Mouse (Mus musculus) adrenal gland, adult 8-10 months (tissue): ENCODE results near the gene Rem2. TPM values are rescaled to one million over a fixed set of nuclear protein-coding genes. Genes with fewer than 3 reads are reported as not detected.

ENCODE experiments used
- DNase-seq: peaks from one replicate; pipeline ENCODE4 v3.0.0; 2022
- total RNA-seq, 4 experiments: library from RNA; stranded (reverse); gene quantifications; 2 replicates each; pipeline ENCODE4 v1.2.4; 2022

The Rem2 gene
- total RNA-seq, 4 experiments from 2014 or later: 0.25 to 1.9 (median 0.45) TPM

- no peak for DNase-seq
These were observed 16.6 kb downstream of the Rem2 start for GRCm38 (mm10) chr14:54492345-54493131.

GRCm38 (mm10) chr14:54493236-54493635, 17.3 kb downstream of the Rem2 start:
- DNase-seq: no peak

- no peak for DNase-seq
These were observed 18.3 kb downstream of the Rem2 start for GRCm38 (mm10) chr14:54494234-54494633.

GRCm38 (mm10) chr14:54496706-54497105, 20.8 kb downstream of the Rem2 start:
- DNase-seq: no peak

- no peak for DNase-seq
These were observed 23.4 kb downstream of the Rem2 start for GRCm38 (mm10) chr14:54499330-54499729.

GRCm38 (mm10) chr14:54501365-54501764, 25.5 kb downstream of the Rem2 start:
- DNase-seq: no peak

- DNase-seq: no peak
These were observed 27.2 kb downstream of the Rem2 start for GRCm38 (mm10) chr14:54503092-54503491.

- no peak for DNase-seq
These were observed 33.9 kb downstream of the Rem2 start for GRCm38 (mm10) chr14:54509774-54510173.

- DNase-seq: no peak
These were observed 40.9 kb downstream of the Rem2 start for GRCm38 (mm10) chr14:54516710-54517310.

GRCm38 (mm10) chr14:54523600-54523999, 47.7 kb downstream of the Rem2 start:
- DNase-seq: no peak

GRCm38 (mm10) chr14:54527227-54528006, 51.5 kb downstream of the Rem2 start:
- DNase-seq: no peak

GRCm38 (mm10) chr14:54528007-54528393, 52.1 kb downstream of the Rem2 start:
- no peak for DNase-seq

GRCm38 (mm10) chr14:54528446-54529111, 52.7 kb downstream of the Rem2 start:
- peak; percentile 56 for DNase-seq

Other genes with a start within 250 kb of the Rem2 start
- 100 to 1,000 TPM; 387 to 496 (median 428) TPM for gene Dad1, start 222.0 kb upstream of the Rem2 start, total RNA-seq
- gene Abhd4, start 221.9 kb upstream of the Rem2 start, total RNA-seq: 100 to 1,000 TPM; 810 to 947 (median 895) TPM
- gene Olfr49, start 191.2 kb upstream of the Rem2 start, total RNA-seq: under 1 TPM in 1 of 4 experiments, not detected in 3; 0.05 TPM
- 100 to 1,000 TPM in 1 of 4 experiments, 10 to 100 TPM in 3; 88.8 to 106 (median 90.6) TPM for gene Oxa1l, start 115.3 kb upstream of the Rem2 start, total RNA-seq
- 1 to 10 TPM; 4.6 to 8.5 (median 6.4) TPM for gene Slc7a7, start 58.3 kb upstream of the Rem2 start, total RNA-seq
- 100 to 1,000 TPM; 179 to 219 (median 209) TPM for gene Mrpl52, start 49.2 kb upstream of the Rem2 start, total RNA-seq
- 10 to 100 TPM; 34.8 to 49.0 (median 44.5) TPM for gene Mmp14, start 44.5 kb upstream of the Rem2 start, total RNA-seq
- 100 to 1,000 TPM; 119 to 147 (median 137) TPM for gene Lrp10, start 12.0 kb upstream of the Rem2 start, total RNA-seq
- gene Prmt5, start 41.4 kb downstream of the Rem2 start, total RNA-seq: 10 to 100 TPM; 48.4 to 53.6 (median 50.9) TPM
- 10 to 100 TPM; 24.1 to 34.1 (median 29.4) TPM for gene Haus4, start 78.5 kb downstream of the Rem2 start, total RNA-seq
- 10 to 100 TPM; 23.7 to 41.6 (median 32.6) TPM for gene Ajuba, start 101.5 kb downstream of the Rem2 start, total RNA-seq
- gene 4931414P19Rik, start 129.9 kb downstream of the Rem2 start, total RNA-seq: 1 to 10 TPM; 3.6 to 6.2 (median 5.0) TPM
- 100 to 1,000 TPM; 254 to 479 (median 341) TPM for gene Psmb5, start 141.9 kb downstream of the Rem2 start, total RNA-seq
- gene Psmb11, start 145.3 kb downstream of the Rem2 start, total RNA-seq: not detected
- not detected for gene Gm17606, start 164.9 kb downstream of the Rem2 start, total RNA-seq
- gene Cdh24, start 165.3 kb downstream of the Rem2 start, total RNA-seq: 1 to 10 TPM in 2 of 4 experiments, under 1 TPM in 2; 0.46 to 2.0 (median 1.3) TPM
- 10 to 100 TPM; 34.2 to 43.9 (median 39.6) TPM for gene 1700123O20Rik, start 210.1 kb downstream of the Rem2 start, total RNA-seq
- gene Acin1, start 210.8 kb downstream of the Rem2 start, total RNA-seq: 100 to 1,000 TPM; 140 to 305 (median 208) TPM
- under 1 TPM in 2 of 4 experiments, not detected in 2; 0.19 to 0.59 TPM for gene Gm29776, start 222.7 kb downstream of the Rem2 start, total RNA-seq
- not detected for gene Cebpe, start 236.1 kb downstream of the Rem2 start, total RNA-seq